Mouse (Mus musculus) midbrain, postnatal 0 days (tissue): ENCODE results near the gene Smim13. TPM values are rescaled to one million over a fixed set of nuclear protein-coding genes. Genes with fewer than 3 reads are reported as not detected.
"Not testable (repeated sequence)": the region's sequence is repeated elsewhere in the genome, so short reads cannot be mapped to it uniquely, and the experiment has no call there.

ENCODE experiments used
- ATAC-seq: fragments of 200-750 bp; cut with Nextera tagmentation; 2 replicates; pipeline ENCODE4 v1.8.0; 2017; ENCODE audit warnings: moderate number of reproducible peaks, mild to moderate bottlenecking, moderate TSS enrichment, moderate library complexity; ENCODE audit not compliant: low FRiP score
- DNase-seq: peaks from one replicate; pipeline ENCODE4 v3.0.0-alpha.2; 2015; ENCODE audit warnings: low spot score
- H3K27ac ChIP-seq: fragments of 300-500 bp; sonication (generic); 2 replicates; pipeline ENCODE4 v1.5.1; 2014; ENCODE audit warnings: low read depth, mild to moderate bottlenecking, low read length, mixed read lengths
- H3K27me3 ChIP-seq: fragments of 300-500 bp; sonication (generic); 2 replicates; pipeline ENCODE4 v1.6.1; 2014; ENCODE audit warnings: low read length, control low read depth, mixed read lengths; ENCODE audit not compliant: insufficient read depth
- H3K36me3 ChIP-seq: fragments of 300-500 bp; sonication (generic); 2 replicates; pipeline ENCODE4 v1.6.1; 2014; ENCODE audit warnings: low read length, control low read depth, mixed read lengths; ENCODE audit not compliant: insufficient read depth
- H3K4me1 ChIP-seq: fragments of 300-500 bp; sonication (generic); 2 replicates; pipeline ENCODE4 v1.6.1; 2014; ENCODE audit warnings: mild to moderate bottlenecking, control low read depth, antibody characterized with exemption, low read length, mixed read lengths; ENCODE audit not compliant: insufficient read depth
- H3K4me2 ChIP-seq: fragments of 300-500 bp; sonication (generic); 2 replicates; pipeline ENCODE4 v1.6.1; 2014; ENCODE audit warnings: low read depth, mild to moderate bottlenecking, low read length, mixed read lengths; ENCODE audit not compliant: poor library complexity, severe bottlenecking
- H3K4me3 ChIP-seq: fragments of 300-500 bp; sonication (generic); 2 replicates; pipeline ENCODE4 v1.5.1; 2014; ENCODE audit warnings: low read depth, mild to moderate bottlenecking, low read length, moderate library complexity
- H3K9ac ChIP-seq: fragments of 300-500 bp; sonication (generic); replicated peaks from 2 replicates; pipeline ENCODE4 v1.6.1; 2014; ENCODE audit warnings: mild to moderate bottlenecking, low read length, moderate library complexity, mixed read lengths; ENCODE audit not compliant: poor library complexity, severe bottlenecking
- H3K9me3 ChIP-seq: fragments of 300-500 bp; sonication (generic); 2 replicates; pipeline ENCODE4 v1.6.1; 2016; ENCODE audit warnings: low read length, control low read depth
- CTCF ChIP-seq: IDR thresholded peaks from 2 replicates; pipeline ENCODE4 v1.5.1; 2016; ENCODE audit warnings: antibody characterized with exemption, mild to moderate bottlenecking
- WGBS: fragments of 180-500 bp; shearing (Covaris S2); extraction: QIAGEN DNeasy Blood & Tissue Kit; methylation state at CpG from one replicate; pipeline ENCODE4 v1.1.7; 2014; 5-methylcytosine and 5-hydroxymethylcytosine counted together
- polyA plus RNA-seq: library from polyadenylated mRNA; unstranded; fragments of >200 nt; fragmentation: Nextera tagmentation; extraction: Ambion mirVana; gene quantifications from 2 replicates; pipeline ENCODE4 v1.2.1, GENCODE M21; 2015
- total RNA-seq: library from RNA; depleted of rRNA; stranded (reverse); fragments of >200 nt; gene quantifications from 2 replicates; pipeline ENCODE4 v1.2.3, GENCODE M21; 2014

Smim13 gene
- total and polyA plus RNA-seq, 2 experiments from 2014 or later: 27.8 to 46.5 TPM

DNA sequence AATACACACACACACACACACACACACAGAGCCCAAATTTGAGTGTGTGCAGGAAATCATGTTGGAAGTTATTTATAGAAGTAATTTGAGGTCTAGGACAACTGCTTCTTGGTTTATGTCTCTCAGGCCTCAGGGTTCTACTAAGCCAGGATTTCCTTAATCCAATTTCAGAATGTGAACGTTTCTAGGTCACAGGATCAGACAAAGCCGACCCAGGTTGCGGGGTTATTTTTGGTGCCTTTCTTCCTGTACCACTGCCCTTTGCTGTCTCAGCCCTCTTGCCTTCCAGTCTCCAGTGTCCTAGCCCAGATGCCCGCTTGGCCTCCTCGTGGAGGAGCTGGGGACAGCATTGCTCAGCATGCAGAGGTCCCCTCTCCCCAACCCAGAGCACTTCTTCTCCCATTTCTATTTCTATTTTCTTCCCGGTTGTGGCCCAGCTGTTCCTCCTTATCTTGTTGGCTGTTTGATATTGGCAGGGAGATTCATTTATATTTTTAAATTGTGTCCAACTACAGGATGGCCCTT lies 5.3 kb upstream of the Smim13 start:
- WGBS: 60% methylated on average over 6 of the region's 6 CpGs
- no peak for TF ChIP-seq CTCF
- Histone ChIP-seq H3K9ac (no peak overlapping the region), H3K4me1 (no peaks in the 10 kb centered on the region), H3K27me3 (no peaks in the 10 kb centered on the region), H3K4me2 (no peak overlapping the region), H3K36me3 (no peaks in the 10 kb centered on the region), H3K9me3 (no peaks in the 10 kb centered on the region), H3K4me3 (no peak overlapping the region), H3K27ac (no peak overlapping the region)
- no peak for DNase-seq
- no peak for ATAC-seq

DNA sequence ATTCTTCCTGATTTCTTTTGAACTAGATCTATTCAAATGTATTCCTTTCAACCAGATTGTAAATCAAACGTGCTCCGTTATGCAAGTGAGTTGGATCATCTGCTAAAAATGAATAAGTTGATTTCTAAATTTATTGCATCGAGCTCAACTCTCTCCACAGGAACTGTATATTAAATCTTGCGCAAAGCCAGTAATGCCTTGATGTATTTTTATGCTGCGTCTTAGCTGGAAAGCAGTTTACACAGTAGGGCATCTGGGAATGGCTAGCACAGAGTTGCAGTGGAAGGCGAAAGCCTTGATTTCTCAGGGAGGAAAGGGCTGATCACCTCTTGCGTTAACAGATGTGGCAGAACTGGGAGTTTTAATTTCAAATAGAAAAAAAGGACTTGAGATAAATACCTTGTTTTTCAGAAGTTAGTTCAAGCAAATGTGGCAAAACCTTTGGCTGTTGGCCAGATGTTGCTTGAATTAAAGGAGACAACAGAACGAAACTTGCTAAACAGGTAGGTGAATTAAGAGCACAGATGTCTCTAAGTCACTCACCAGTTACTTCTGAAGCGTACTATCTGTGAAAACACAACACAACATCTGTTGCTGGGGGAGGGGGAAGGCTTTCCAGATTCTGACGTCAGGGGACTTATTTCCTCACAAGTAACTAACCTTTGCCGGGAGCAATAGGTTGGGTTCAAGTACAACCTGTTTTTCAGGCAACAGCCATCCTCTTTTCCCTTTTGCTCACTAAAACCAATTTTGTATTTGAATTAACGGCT lies 708 bp upstream of the Smim13 start:
- no peaks in the 10 kb centered on the region for H3K27me3 ChIP-seq
- peak overlapping the region; percentile 53 for H3K4me2 ChIP-seq
- peak overlapping the region; percentile 55 for H3K4me3 ChIP-seq
- DNase-seq: no peak
- 40% methylated on average over 12 of the region's 12 CpGs for WGBS
- H3K27ac ChIP-seq: peak overlapping the region; percentile 21
- peak overlapping the region; percentile 60 for H3K9ac ChIP-seq
- no peak for ATAC-seq
- H3K9me3 ChIP-seq: no peaks in the 10 kb centered on the region
- H3K4me1 ChIP-seq: no peaks in the 10 kb centered on the region; the same call in 1 of the 2 replicates
- no peaks in the 10 kb centered on the region for H3K36me3 ChIP-seq
- no peak for TF ChIP-seq CTCF

DNA sequence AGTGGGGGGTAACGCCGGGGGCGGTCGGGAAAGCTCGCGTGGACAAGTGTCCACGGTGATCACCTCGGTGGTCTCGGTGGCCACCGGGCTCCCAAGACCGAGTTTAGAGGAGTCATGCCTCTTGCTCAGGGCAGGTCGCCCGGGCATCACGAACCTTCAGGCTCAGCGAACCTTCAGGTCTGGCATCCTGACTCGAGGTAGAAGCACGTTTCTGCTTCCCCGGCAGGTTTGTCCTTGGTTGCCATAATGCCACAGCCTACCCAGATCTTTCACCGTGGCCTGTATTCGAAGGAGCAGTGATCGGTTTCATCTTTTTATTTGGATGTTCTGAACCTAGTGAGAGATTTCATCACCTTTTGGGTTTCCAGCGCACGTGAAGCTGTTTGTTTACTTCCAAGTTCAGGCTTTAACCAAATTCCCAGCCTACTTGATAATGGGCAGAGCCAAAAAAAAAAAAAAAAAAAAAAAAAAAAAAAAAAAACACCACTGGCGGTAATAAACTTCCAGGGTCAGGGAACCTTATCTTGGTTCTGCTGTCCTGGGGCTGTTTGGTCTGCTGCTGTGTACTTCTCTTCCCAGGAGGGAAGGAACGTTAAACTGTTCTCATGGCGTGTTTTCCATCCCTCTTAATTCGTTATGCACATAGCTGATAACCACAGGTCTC lies 806 bp downstream of the Smim13 start:
- ATAC-seq (peak; percentile 3; the same call in 1 of the 2 replicates), DNase-seq (peak; percentile 12)
- no peaks in the 10 kb centered on the region; the same call in 1 of the 2 replicates for H3K4me1 ChIP-seq
- H3K27ac ChIP-seq: peak overlapping the region; percentile 75
- H3K4me2 ChIP-seq: peak overlapping the region; percentile 53
- H3K27me3 ChIP-seq: no peaks in the 10 kb centered on the region
- no peak for TF ChIP-seq CTCF
- WGBS: 1% methylated on average over 27 of the region's 27 CpGs
- peak overlapping the region; percentile 60 for H3K9ac ChIP-seq
- no peaks in the 10 kb centered on the region for H3K36me3 ChIP-seq
- no peaks in the 10 kb centered on the region for H3K9me3 ChIP-seq
- peak overlapping the region; percentile 55 for H3K4me3 ChIP-seq

DNA sequence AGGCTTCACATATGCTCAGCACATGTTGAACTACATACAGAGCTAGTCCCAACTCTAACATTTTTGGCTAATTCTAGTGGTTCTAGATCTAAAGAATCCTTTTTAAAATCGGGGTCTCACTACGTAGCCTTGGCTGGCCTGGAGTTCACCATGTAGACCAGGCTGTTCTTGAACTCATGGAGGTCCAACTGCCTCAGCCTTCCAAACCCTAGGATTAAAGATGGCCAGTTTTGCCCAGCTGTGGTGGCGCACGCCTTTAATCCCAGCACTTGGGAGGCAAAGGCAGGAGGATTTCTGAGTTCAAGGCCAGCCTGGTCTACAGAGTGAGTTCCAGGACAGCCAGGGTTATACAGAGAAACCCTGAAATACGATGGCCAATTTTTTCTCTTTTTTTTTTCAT lies 1.6 kb downstream of the Smim13 start:
- not testable (repeated sequence) for H3K9me3 ChIP-seq, H3K36me3 ChIP-seq, H3K9ac ChIP-seq, H3K27me3 ChIP-seq, ATAC-seq, H3K4me1 ChIP-seq, DNase-seq, H3K27ac ChIP-seq
- peak overlapping the region; percentile 55; the same call in 1 of the 2 replicates for H3K4me3 ChIP-seq
- 91% methylated on average over 5 of the region's 5 CpGs for WGBS
- peak overlapping the region; percentile 53 for H3K4me2 ChIP-seq

DNA sequence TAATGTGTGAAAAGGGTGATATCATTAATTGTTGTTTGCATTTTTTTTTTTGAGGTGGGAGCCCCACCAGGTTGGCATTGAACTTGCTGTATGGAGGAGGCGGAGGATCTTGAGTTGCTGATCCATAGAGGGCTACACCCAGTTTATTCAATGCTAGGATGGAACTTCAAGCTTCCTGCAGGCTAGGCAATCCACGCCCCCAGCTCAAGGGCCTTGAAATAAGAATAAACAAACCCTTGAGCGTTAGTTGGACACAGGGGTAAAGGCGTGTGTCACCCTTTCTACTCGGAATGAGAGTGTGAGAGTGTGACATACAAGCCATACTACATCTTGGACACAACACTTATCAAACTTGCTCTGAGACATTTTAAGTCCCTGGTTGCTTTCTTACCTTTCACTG lies 2.0 kb downstream of the Smim13 start:
- WGBS: 83% methylated on average over 5 of the region's 5 CpGs
- Histone ChIP-seq H3K27ac (no peak overlapping the region), H3K4me3 (no peak overlapping the region), H3K4me2 (no peak overlapping the region), H3K9me3 (no peaks in the 10 kb centered on the region), H3K4me1 (no peaks in the 10 kb centered on the region; the same call in 1 of the 2 replicates), H3K27me3 (no peaks in the 10 kb centered on the region), H3K9ac (no peak overlapping the region), H3K36me3 (no peaks in the 10 kb centered on the region)
- DNase-seq (no peak), ATAC-seq (no peak)
- TF ChIP-seq CTCF: no peak

DNA sequence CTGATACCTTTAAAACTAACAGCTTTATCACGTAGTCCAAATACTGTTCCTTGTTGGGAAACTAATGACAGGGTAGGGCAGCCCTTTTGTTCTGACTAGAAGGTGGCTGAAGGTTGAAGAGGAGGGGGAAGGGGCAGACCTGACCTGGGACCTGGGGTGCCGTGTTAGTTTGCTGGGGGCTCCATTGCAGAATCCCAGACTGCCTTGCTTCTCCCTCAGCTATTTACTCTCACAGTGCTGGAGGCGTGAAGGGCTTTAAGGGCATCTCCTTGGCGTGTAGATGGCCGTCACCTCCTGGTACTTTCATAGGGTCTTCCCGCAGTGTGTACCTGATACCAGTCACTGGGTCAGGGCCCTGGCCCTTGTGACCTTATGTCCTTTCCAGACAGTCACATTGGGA lies 2.5 kb downstream of the Smim13 start:
- Histone ChIP-seq H3K9ac (no peak overlapping the region), H3K36me3 (no peaks in the 10 kb centered on the region), H3K4me3 (no peak overlapping the region), H3K4me2 (no peak overlapping the region), H3K27me3 (no peaks in the 10 kb centered on the region), H3K9me3 (no peaks in the 10 kb centered on the region), H3K4me1 (no peaks in the 10 kb centered on the region; the same call in 1 of the 2 replicates), H3K27ac (no peak overlapping the region)
- TF ChIP-seq CTCF: no peak
- ATAC-seq (no peak), DNase-seq (no peak)
- WGBS: 86% methylated on average over 6 of the region's 6 CpGs
